Mouse (Mus musculus): ENCODE measurements around the gene Rgs11. TPM values are rescaled to one million over a fixed set of nuclear protein-coding genes. Genes with fewer than 3 reads are reported as not detected.
"Not testable (repeated sequence)": the region's sequence is repeated elsewhere in the genome, so short reads cannot be mapped to it uniquely, and the experiment has no call there.

Rgs11 gene
- polyA plus RNA-seq (2012; ENCODE audit: insufficient read depth, low replicate concordance): 0.84 and 8.2 TPM in 2 replicates

GRCm38 (mm10) chr17:26202737-26203136, at the start of gene Rgs11:
Rgs11 (plus strand) TSS chr17:26202951.
- Histone ChIP-seq H3K4me1 (peaks cover 31% of the 10 kb centered on the region), H3K36me3 (replicated peaks; ENCODE audit: low read length) (peaks cover 8% of the 10 kb centered on the region), H3K9me3 (no peaks in the 10 kb centered on the region), H3K4me3 (replicated peaks) (peak within 1 kb of the TSS; percentile 90), H3K27me3 (replicated peaks) (peaks cover 93% of the 10 kb centered on the region)
- TF ChIP-seq FLI1 (IDR thresholded peaks at IDR 0.05; ENCODE audit: low read length): no peak
- no peak for TF ChIP-seq GATA1 (IDR thresholded peaks at IDR 0.05; ENCODE audit: borderline replicate concordance, low read length)

DNA sequence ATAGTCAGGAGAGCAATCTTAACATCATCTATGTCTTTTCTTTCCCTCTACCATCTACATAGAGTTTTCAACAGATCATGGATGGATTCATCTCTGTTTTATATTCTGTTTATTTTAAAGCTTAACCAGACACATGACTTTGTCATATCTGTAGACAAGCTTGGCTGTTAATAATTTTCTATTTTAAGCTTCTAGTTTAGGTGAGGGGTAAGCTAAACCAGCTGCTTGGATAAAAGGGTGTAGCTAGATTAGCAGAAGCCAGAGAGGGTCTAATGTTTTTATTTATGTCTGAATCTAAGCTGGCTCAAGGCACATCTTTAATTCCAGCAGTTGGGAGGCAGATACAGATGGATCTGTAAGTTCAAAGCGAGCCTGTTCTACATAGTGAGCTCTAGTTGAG, 40.0 kb upstream of the Rgs11 start:
- Histone ChIP-seq H3K4me1 (peaks cover 28% of the 10 kb centered on the region), H3K36me3 (replicated peaks; ENCODE audit: low read length) (peaks cover 32% of the 10 kb centered on the region), H3K27me3 (replicated peaks) (no peaks in the 10 kb centered on the region), H3K4me3 (replicated peaks) (no peak overlapping the region), H3K9me3 (no peaks in the 10 kb centered on the region)
- TF ChIP-seq FLI1 (IDR thresholded peaks at IDR 0.05; ENCODE audit: low read length): no peak
- no peak for TF ChIP-seq GATA1 (IDR thresholded peaks at IDR 0.05; ENCODE audit: borderline replicate concordance, low read length)

GRCm38 (mm10) chr17:26168039-26168438, 34.7 kb upstream of the Rgs11 start:
- Histone ChIP-seq H3K4me1 (peaks cover 32% of the 10 kb centered on the region), H3K9me3 (no peaks in the 10 kb centered on the region), H3K36me3 (replicated peaks; ENCODE audit: low read length) (peaks cover 39% of the 10 kb centered on the region), H3K27me3 (replicated peaks) (no peaks in the 10 kb centered on the region), H3K4me3 (replicated peaks) (no peak overlapping the region)
- TF ChIP-seq FLI1 (IDR thresholded peaks at IDR 0.05; ENCODE audit: low read length) (no peak), GATA1 (IDR thresholded peaks at IDR 0.05; ENCODE audit: borderline replicate concordance, low read length) (no peak)

DNA sequence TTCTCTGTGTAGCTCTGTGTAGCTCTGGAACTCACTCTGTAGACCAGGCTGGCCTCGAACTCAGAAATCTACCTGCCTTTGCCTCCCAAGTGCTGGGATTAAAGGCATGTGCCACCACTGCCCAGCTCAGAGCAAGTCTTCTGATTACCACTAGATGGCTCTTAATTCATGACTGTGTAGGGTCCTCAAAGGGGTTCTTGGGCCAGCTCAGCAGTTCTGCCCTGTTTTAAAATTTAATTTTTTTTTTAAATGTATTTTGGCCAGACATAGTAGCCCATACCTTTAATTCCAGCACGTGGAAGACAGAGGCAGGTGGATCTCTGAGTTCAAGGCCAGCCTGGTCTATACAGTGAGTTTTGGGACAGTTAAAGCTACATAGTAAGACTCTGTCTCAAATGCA, 27.5 kb upstream of the Rgs11 start:
- not testable (repeated sequence) for H3K9me3 ChIP-seq; H3K27me3 ChIP-seq (replicated peaks); H3K4me3 ChIP-seq (replicated peaks)
- peaks cover 22% of the 10 kb centered on the region for H3K4me1 ChIP-seq
- peaks cover 61% of the 10 kb centered on the region for H3K36me3 ChIP-seq (replicated peaks; ENCODE audit: low read length)

- peaks cover 72% of the 10 kb centered on the region for H3K36me3 ChIP-seq (replicated peaks; ENCODE audit: low read length)
- H3K4me1 ChIP-seq: peaks cover 26% of the 10 kb centered on the region
- no peaks in the 10 kb centered on the region for H3K27me3 ChIP-seq (replicated peaks)
- H3K4me3 ChIP-seq (replicated peaks): no peak overlapping the region
- no peak for TF ChIP-seq GATA1 (IDR thresholded peaks at IDR 0.05; ENCODE audit: borderline replicate concordance, low read length)
- no peak for TF ChIP-seq FLI1 (IDR thresholded peaks at IDR 0.05; ENCODE audit: low read length)
- H3K9me3 ChIP-seq: peaks cover 3% of the 10 kb centered on the region; the same call in 1 of the 2 replicates
Measured at GRCm38 (mm10) chr17:26178611-26179010, 24.1 kb upstream of the Rgs11 start.

DNA sequence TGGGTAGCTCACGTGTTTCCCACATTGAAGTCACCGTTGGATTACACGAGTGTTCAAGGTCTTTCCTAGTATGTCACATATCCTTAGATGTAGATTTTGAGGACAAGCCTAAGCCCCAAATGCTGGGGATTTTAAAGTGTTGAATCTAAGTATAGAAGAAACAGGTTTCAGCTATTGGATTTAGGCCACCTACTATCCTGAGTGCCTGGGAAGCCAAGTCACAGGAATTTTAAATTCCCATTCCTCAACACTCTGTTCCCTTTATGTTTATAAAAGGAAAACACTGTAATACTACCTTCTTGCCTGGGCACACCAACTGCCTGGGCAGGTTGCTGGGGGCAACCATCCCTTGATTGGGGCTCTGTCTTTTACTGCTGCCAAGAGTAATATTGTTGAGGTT, 21.6 kb upstream of the Rgs11 start:
- Histone ChIP-seq H3K4me3 (replicated peaks) (no peak overlapping the region), H3K4me1 (peaks cover 26% of the 10 kb centered on the region), H3K9me3 (peaks cover 3% of the 10 kb centered on the region; the same call in 1 of the 2 replicates), H3K27me3 (replicated peaks) (no peaks in the 10 kb centered on the region), H3K36me3 (replicated peaks; ENCODE audit: low read length) (peaks cover 72% of the 10 kb centered on the region)
- no peak for TF ChIP-seq GATA1 (IDR thresholded peaks at IDR 0.05; ENCODE audit: borderline replicate concordance, low read length)
- no peak for TF ChIP-seq FLI1 (IDR thresholded peaks at IDR 0.05; ENCODE audit: low read length)

GRCm38 (mm10) chr17:26187592-26187991, 15.2 kb upstream of the Rgs11 start:
- peaks cover 95% of the 10 kb centered on the region for H3K36me3 ChIP-seq (replicated peaks; ENCODE audit: low read length)
- TF ChIP-seq GATA1 (IDR thresholded peaks at IDR 0.05; ENCODE audit: borderline replicate concordance, low read length): no peak
- no peak for TF ChIP-seq FLI1 (IDR thresholded peaks at IDR 0.05; ENCODE audit: low read length)
- H3K9me3 ChIP-seq: no peaks in the 10 kb centered on the region
- H3K27me3 ChIP-seq (replicated peaks): no peaks in the 10 kb centered on the region
- 0 out of 2 replicates have a peak, but pooled peaks cover 4% of the 10 kb centered on the region for H3K4me1 ChIP-seq
- H3K4me3 ChIP-seq (replicated peaks): no peak overlapping the region

- peaks cover 97% of the 10 kb centered on the region for H3K36me3 ChIP-seq (replicated peaks; ENCODE audit: low read length)
- no peak overlapping the region for H3K4me3 ChIP-seq (replicated peaks)
- no peak for TF ChIP-seq FLI1 (IDR thresholded peaks at IDR 0.05; ENCODE audit: low read length)
- TF ChIP-seq GATA1 (IDR thresholded peaks at IDR 0.05; ENCODE audit: borderline replicate concordance, low read length): no peak
- H3K27me3 ChIP-seq (replicated peaks): no peaks in the 10 kb centered on the region
- H3K9me3 ChIP-seq: no peaks in the 10 kb centered on the region
- H3K4me1 ChIP-seq: 0 out of 2 replicates have a peak, but pooled peaks cover 3% of the 10 kb centered on the region
Measured at GRCm38 (mm10) chr17:26188091-26188805, 14.5 kb upstream of the Rgs11 start.

DNA sequence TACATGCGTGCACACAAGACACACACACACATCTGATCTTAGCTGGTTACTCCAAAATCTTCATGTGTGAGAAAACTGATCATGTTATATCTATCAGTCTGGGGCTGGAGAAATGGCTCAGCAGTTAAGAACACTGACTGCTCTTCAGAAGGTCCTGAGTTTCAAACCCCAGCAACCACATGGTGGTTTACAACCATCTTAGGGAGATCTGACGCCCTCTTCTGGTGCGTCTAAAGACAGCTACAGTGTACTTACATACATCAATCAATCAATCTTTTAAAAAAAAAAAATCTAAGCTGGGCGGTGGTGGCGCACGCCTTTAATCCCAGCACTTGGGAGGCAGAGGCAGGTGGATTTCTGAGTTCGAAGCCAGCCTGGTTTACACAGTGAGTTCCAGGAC, 11.3 kb upstream of the Rgs11 start:
- H3K36me3 ChIP-seq (replicated peaks; ENCODE audit: low read length): peaks cover 99% of the 10 kb centered on the region
- H3K9me3 ChIP-seq; H3K4me3 ChIP-seq (replicated peaks); H3K27me3 ChIP-seq (replicated peaks); H3K4me1 ChIP-seq: not testable (repeated sequence)

DNA sequence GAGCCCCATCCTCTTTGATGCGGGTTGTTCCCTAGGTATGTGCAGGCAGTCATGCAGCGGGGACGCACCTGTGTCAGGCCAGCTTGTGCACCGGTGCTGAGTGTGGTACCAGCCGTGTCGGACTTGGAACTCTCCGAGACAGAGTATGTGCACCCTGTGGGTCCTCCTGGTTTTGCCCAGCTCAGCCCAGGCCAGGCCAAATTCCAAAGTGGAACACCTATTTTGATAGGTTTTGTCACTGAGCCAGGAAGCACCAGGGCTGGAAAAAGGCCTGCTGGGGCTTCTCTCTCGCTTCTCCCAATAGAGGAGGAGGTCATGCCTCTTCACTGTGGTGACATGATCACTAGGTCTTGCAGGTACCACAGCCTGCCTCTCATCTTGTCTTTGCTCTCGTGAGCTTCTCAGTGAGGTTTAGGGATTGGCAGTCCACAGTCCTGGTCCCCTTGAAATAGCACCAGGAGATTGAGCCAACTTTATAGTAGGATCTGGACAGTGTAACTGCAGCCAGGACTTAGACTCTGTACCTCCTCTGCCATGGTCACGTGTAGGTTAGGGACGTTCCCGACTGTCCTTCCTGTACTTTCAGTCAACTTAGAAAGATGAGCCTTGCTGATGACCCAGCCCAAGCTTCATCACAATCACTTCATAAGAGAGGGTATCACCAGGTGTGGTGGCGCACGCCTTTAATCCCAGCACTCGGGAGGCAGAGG, 10.1 kb upstream of the Rgs11 start:
- Histone ChIP-seq H3K4me1 (no peaks in the 10 kb centered on the region), H3K36me3 (replicated peaks; ENCODE audit: low read length) (peaks cover 99% of the 10 kb centered on the region), H3K4me3 (replicated peaks) (no peak overlapping the region), H3K27me3 (replicated peaks) (no peaks in the 10 kb centered on the region), H3K9me3 (no peaks in the 10 kb centered on the region)
- TF ChIP-seq FLI1 (IDR thresholded peaks at IDR 0.05; ENCODE audit: low read length) (no peak), GATA1 (IDR thresholded peaks at IDR 0.05; ENCODE audit: borderline replicate concordance, low read length) (no peak)

Data from megakaryocyte, embryonic 14.5 days (primary cell).